Mouse (Mus musculus) kidney, postnatal 10 days (tissue): ENCODE results near the gene Amd1.

Source experiments
- DNase-seq: peaks from one replicate; pipeline ENCODE4 v3.0.0; 2021; ENCODE audit warnings: mixed read lengths

Gene Amd1

DNA sequence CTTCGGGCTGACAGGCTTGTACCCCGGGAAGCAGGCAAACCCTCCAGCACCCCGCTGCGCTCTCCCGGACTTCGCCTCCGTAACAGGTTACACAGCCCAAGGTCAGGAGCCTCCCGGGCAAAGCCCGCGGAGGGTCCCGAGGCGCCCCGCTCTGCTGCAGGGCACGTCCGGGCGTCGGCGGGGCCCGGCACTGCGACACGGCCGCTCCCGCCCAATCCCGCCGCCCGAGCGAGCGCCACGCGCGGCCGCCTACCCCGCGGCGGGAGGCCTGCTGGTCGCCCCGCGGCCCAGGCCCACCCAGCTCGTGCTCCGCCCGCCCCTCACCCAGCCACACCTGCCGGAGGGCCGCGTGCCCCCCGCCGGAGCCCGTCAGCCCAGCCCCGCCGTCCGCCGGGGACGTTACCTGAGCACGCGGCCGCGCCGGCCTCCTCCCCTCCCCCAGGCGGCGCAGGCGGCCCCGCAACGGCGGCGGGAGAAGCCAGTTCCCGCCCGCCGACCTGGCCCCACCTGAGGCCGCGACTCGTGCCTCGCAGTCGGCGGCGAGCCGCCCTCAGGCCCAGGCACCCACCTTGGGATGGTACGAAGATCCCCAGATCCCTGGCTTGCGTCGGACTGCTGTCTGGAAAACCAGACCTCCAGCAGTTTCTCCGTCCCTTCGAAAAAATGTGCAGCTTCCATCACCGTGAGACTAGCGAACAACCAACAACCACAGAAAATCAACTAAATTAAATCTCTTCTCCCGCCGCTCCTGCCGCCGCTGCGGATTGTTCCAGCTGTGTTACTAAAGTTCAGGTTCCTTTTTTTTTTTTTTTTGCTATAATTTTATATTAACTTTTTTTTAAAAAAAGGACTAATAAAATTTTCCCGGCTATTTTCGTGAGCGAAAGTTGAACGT, 558 bp downstream of the Amd1 start:
- peak; percentile 55 for DNase-seq

DNA sequence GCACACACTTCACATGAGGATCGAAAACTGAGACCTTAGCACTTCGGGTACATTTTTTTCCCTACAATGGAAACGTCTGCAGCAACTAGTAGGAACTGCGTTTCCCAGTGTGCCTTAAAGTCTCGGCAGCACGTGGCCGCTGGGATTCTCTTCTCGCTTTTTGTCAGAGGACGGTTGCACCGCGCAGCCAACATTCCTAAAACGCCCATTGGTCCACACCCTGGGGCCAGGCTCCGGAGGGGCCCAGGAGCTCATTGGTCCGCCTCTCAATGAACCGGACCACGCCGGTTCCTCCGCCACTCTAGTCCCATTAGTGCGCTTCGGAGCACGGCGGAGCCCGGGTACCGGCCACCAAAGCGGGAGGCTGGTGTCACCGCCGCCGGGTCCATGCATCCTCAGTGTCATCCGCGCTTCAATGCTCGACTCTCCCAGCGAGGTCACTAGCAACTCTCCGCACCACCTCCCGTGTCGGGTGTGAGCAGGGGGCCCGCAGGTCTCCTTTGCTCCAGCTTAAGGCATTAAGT, 1.3 kb downstream of the Amd1 start:
- peak; percentile 88 for DNase-seq

DNA sequence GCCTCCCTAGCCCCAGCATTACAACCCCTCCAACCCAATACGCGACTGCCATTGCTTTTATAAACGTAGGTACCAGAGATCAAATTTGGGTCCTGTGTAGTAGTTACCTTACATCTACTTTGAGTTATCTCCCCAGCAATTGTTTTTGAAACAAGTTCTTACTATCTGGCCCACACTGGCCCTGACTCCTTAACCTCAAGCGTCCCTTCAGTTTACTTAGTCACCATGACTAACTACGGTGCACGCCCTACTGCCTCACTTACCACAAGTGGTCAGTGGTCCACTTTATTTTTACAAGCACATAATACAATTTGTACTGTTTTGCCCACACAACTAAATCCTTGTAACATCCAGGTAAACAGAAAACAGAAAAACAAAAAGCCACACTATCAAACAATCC, 9.3 kb downstream of the Amd1 start:
- no peak for DNase-seq

DNA sequence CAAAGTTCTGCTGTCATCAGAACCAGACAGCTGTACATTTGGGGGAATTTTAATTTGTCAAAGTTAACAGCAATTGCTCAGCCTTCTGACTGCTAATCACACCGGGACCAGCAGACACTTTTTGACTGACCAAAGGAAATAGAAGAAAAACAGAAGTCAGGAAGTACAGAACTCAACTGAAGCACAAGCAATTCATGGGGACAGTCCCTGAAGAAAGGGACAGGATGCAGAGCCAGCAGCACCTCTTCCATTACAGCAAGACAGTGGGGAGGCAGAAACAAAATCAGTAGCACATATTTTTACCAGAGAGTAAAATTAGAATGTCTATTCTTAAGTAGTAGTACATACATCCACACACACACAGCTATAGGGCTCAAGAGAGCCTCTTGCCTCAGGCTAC, 15.2 kb downstream of the Amd1 start:
- DNase-seq = no peak

DNA sequence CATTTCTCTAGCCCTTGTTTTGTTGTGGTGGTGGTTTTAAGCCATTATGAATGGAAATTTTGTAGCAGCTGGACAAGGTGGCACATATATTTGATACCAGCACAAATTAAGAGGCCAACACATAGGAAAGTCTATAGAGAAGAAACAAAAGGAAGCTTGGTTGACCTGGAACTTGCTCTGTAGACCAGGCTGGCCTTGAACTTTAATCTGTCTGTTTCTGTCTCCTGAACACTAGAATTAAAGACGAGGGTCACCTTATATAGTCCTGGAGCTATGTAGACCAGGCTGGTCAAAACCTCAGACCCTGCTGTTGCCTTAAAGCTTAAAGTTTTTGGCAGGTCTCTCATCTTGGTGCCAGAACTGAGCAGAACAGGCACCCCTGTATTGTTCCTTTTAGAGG, 16.4 kb downstream of the Amd1 start:
- DNase-seq = no peak

DNA sequence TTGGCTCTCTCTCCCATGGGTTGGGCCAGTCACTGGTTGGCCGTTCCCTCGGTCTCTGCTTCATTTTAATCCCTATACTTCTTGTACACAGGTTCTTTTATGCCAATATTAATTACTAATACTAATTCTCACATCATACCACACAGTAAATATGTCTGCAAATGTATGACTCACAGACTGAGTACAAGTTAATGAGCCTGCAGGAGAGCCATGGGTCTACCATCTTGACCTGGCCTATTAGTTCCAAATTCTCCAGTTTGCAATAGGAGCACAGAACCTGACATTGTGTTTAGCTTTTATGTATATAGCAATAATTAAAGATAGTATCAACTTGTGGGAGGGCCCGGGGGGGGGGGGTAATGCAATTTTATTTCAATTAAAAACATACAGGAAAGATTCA, 17.0 kb downstream of the Amd1 start:
- no peak for DNase-seq

DNA sequence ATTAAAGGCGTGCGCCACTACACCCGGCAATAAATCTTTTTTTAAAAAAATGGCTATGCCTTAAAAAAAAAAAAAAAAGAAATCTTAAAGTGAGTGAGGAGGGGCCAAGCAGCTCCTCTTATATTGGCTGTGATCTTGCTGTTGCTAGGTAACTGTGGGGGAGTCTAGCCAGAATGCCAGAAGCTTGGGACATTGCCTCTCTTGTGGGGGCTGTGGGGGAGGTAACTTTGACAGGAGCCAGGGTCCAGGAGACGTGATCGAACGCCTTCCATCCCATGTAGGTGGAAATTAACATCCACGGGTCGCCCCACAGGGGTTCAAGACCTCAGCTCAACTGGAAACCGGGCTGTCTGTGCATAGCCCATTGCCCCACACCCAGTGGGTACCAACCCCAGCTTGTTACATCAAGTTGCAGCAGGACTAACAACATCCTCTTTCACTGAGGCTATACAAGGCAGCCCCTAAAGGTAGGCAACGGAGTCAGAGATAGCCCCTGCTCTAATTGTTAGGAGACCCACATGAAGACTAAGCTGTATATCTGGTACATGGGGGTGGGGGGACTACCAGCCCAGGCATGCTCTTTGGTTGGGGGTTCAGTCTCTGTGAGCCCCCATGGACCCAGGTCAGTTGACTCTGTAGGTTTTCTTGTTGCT, 17.7 kb downstream of the Amd1 start:
- no peak for DNase-seq

DNA sequence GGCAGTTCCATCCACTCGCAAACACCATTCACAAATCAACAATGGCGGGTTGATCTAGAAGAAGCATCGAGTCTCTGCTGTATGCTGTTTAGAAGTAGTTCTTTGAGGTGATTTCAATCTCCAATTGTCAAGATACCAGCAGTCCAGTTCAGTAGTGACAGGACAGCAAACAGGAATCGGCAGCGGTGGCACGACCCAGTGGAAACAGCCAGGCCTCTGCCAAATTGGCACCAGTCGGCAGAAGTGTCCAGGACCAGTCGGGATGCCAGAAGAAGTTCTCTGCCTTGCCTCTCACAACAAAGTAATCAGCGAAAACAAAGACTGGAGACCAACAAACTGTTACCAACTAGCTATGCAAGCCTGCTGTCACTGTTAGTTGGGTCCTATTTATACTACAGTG, 18.4 kb downstream of the Amd1 start:
- no peak for DNase-seq

DNA sequence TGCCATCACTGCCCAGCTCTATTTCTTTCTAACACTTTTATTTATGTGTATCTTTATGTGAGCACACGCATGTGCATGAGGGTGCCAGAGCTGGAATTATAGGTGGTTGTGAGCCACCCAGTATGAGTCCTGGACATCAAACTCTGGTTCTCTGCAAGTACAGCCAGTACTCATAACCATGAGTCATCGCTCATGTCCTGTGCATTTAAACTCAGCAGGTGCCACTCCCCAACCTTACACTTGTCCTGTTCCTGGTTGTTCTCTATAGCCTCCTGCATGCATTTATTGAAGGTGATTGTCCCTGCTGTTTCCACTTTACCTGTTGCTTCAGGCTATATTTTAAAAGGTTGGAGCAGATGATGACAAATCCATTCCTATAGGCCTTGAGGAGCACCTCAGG, 20.4 kb downstream of the Amd1 start:
- DNase-seq = no peak

DNA sequence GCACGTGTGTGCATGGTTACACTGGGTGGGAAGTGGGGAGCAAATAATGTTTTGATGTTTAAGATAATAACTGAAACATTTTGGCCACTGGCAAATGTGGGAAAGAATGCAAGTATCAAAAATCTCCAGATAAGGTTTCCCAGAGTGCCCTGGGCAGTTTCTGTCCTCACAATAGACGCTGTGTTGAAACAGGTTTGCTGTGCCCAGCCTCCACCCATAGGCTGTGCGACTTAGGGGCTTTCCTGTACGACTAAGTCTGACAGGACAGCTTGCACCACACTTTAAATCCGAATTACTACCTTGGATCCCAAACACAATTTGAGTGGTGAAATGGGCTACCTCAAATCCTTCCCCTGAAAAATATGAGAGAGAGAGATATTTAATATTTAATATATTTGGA, 23.7 kb downstream of the Amd1 start:
- no peak for DNase-seq

DNA sequence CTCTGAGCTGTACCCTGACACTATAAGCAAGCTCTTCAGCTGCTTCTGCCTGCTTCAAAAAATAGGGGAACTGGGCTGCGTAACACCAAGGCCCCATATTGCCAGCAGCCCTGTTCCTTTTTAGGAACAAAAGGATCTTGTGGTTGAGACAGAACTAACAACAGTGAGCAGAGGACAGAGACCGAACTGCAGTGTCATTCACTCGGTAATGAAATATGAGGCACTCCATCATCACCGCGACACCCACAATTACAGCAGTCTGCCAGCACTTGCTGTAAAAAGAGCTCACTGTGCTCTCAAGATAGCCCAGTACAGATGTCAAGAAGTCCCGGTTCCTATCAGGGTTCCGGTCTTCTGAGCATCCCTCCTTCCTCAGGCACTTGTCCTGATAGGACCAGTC, 26.0 kb downstream of the Amd1 start:
- no peak for DNase-seq

DNA sequence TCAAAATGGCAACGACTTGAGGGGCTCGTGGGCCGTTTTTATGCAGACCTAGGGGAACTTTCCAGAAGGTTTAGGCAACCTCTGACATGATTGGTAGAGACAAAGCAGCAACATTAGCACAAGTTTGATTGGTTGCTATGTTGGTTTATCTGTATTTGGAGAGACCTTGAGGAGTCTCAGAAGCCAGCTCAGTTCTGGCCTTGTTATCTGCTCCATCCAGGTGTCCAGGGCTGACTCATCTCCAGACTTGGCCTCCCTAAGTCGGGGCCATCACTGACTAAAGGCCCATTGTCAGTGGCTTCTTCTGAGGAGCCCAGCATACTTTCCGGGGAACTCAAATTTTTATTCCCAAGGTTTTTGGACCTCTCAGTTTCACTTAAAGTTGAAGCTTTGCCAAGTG, 28.0 kb downstream of the Amd1 start:
- no peak for DNase-seq

DNA sequence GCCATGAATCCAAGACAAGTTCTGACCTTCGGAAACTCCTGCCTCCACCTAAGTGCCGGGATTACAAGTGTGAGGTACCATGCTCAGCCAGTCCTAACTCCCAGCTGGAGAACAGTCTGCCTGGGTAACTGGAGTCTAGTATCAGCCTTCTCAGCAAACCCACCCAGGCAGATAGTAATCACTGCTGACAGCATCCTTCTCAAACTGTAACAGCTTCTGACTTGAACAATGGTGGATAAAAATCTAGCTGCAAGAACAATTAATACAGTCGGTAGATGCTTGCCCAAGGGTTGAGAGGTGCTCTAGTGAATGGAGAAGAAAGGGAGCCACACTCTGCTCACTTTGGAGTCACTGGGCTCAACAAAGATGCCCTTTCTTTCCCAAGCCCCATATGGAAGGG, 30.8 kb downstream of the Amd1 start:
- DNase-seq = no peak

DNA sequence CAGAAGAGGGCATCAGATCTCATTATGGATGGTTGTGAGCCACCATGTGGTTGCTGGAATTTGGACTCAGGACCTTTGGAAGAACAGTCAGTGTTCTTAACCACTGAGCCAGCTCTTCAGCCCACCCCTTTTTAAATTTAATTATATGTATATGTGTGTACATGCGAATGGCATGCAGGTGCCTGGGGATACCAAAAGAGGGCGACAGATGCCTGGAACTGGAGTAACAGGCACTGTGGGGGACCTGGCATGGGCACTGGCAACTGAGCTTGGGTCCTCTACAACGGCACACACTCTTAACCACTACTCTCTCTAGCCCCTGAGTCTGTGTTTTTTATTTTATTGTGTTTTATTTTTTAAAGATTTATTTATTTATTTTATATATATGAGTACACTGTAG, 37.1 kb downstream of the Amd1 start:
- DNase-seq = no peak

DNA sequence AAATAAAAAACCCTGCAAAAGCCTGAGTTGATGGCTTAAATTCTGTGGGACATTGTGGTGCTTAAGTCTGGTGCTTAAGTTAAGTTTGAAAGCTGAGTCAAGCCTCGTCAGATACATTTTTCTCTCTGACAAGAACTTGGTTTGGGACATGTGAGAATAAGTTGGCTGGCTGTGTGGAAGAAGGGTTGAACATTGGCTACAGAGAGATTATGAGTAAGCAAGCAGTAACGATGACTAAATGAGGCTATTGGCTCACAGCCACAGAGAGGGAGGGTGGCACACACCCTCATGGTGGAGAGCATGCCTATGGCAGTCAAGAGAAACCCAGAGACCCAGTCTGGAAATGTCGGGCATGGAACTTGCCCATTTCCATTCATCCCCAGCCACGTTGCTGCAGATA, 38.3 kb downstream of the Amd1 start:
- peak; percentile 34 for DNase-seq

DNA sequence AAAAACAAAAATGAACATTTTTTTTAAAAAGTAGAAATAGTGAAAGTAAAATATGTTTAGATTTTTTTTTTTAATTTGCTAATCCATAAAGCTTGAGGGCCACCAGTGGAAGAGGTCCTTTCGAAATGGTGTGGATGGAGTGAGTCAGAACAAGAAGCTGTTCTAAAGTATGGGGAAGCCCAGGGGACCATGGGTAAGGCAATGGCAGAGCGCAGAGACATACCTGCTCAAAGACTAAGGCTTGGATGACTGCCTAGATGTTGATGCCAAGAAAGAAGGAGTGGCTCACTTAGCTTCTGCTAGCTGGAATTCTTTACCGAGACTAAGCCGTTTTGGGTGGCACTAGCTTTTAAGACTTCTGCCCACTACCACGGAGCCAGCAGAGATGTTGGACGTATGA, 39.8 kb downstream of the Amd1 start:
- no peak for DNase-seq

DNA sequence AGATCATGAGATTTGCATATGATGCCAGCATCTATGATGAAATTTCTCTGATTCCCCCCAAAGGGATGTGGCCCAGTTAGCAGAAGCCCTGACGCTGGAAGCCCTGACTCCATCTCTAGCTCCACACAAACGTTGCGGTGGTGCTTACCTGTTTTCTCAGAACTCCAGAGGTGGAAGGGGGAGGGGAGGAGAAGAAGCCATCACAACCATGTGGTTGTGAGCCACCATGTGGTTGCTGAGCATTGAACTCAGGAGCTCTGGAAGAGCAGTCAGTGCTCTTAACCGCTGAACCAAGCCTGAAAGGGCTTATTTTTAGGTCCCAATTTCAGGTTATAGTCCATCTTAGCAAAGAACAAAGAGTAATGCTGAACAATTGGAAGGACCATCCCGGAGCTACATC, 41.7 kb downstream of the Amd1 start:
- no peak for DNase-seq

DNA sequence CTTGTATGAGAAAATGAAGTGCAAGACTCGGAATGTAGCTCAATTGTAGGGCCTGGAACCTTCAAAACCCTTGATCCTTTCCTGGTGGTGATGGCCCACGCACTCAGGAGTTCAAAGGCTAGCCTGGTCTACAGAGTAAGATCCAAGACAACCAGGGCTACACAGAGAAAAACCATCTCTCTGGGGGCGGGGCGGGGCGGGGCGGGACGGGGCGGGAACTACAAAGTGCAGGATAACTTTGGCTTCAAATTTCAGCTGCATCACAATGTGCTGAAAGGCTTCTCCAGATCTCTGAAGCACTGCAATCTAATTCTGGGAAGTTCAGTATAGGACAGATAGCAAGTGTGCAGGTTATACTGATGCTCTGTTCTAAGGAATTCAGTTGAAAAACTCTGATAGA, 42.4 kb downstream of the Amd1 start:
- DNase-seq = no peak

DNA sequence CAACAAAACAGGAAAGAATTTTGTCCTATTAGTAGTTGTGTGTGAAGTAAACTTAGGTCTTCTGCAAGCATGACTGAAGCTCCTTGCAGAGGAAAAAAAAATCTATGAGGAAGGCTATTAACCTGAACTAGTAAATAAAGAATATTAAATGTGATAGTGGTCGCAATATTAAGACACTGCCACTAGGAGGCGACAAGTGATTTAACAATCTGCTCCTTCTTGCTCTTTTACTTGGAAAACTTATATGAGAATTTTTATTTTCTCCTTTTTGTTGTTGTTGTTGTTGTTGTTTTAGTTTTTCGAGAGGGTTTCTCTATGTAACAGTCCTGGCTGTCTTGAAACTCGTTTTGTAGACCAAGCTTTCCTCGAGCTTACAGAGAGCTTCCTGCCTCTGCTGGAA, 43.0 kb downstream of the Amd1 start:
- peak; percentile 67 for DNase-seq

DNA sequence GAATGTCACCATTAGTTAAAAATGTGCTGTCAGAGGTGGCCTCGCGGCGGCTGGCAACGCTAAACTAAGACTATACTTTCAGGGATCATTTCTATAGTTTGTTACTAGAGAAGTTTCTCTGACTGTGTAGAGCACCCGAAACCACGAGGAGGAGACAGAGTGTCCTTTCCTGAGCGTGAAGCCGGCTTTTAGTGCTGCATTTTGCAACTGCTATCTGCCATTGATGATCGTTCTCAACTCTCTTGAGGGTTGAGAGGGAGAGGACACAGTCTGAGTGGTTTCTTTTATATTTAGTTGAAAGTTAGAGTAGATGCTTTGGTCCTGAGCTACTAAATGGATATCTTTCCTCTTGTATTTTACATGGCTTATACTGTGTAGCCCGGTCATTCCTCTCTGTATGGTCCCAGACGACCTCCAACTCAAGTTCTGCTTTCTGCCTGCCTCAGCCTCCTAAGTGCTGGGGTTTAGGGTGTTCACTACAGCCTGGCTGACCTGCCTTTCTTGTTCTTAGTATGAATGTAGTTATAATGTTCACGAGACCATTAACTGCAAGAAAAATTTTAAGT, 43.5 kb downstream of the Amd1 start:
- DNase-seq = peak; percentile 78

DNA sequence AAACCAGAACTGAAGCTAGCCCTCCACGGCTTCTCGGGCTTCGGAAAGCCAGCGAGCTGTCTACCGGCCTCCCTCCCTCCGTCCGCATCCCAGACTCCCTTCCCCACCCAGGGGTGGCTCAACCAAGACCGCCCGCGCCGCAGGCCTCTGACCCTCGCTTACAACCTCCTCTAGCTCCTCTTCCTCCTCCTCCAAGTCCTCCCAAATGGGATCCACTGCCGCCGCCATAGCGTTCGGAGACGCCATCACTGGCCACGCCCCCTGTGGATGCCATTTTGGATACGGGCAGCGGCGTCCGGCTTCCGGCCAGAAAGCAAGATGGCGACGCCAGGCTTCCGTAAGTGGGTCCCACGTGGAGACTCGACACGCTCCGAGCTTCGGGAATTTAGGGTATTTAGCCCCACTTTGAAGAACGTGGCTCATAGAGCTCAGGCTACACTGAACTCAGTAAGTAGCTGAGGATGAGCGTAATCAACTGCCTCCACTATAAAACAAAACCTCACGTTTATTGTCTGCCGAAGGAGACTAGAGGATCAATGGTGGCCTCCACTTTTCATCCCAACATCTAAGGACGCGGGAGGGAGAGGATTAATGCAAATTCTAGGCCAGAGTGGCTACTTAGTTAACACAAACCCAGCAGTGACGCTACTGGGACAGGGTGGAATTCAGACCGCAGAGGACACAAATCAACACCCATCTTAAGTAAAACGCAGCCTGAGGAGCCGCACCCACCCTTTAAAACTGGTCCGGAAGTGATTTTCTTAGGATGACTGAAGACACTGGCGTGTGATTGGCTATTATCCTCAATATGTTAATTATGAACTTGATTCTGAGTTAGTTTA, 44.4 kb downstream of the Amd1 start, which contains the start of gene Gtf3c6:
TSS of gene Gtf3c6 (minus strand) at position 695 of the 842 bp plus-strand sequence.
- DNase-seq = peak; percentile 96

DNA sequence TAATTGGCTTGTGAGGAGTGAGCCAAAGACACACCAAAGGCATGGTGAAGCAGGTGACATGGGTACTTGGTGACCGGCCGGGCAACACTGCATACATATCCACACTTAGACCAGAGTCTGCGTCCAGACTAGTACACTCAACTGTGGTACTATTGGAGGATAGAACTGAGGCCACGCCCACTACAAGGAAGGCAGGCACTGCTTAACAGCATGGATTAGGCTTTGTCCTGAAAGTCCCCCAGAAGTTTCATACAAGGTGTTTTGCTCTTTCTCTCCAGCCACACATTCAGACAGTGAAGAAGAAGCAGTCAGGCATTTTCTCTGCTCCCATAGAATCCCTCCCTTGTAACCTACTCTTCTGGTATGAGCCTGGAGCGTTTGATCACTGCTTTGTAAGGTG, 45.3 kb downstream of the Amd1 start:
- DNase-seq = peak; percentile 79

DNA sequence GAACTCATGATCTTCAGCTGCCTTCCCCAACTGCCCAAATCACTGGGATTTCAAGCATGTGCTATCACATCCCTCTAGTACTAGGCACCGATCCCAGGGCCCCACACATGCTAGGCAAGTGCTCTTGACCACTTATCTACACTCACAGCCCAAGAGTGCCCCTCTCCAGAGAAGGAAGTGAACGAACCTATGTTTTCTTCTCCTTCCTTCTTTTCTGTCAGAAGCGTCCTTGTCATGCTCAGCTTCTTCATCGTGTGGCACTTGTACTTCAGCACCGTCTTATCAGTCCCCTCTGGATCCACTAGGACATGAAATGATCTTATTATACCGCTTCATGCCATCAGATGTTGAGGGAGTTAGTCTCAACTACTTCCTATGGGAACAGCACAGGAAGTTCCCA, 51.0 kb downstream of the Amd1 start:
- DNase-seq = no peak
